Mouse (Mus musculus): ENCODE measurements around the gene Hoxd1. TPM values are rescaled to one million over a fixed set of nuclear protein-coding genes. Genes with fewer than 3 reads are reported as not detected.

The Hoxd1 gene
- polyA plus RNA-seq, 1 experiment from 2014 or later, result 11.9 TPM

DNA sequence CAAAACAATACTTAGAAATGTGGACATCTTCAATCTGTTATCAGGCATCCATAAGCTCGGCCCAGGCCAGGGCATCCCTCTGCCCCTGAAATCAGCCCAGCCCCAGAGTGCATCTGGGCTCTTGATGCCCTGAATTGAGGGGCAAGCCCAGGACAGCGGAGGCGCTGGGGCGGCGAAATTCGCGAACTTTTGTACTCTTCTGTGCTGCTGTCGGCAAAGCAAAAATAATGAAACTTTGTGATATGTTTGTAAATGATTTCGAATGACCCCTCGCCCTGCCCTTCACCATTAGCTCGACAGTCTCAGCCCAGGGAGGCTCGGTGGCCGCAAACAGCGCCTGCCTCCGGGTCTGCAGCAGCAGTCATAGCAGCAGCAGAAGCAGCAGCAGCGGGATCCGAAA lies 37.6 kb upstream of the Hoxd1 start:
- 1% methylated on average over 17 of the region's 17 CpGs for WGBS
- no peak for ATAC-seq (ENCODE audit: insufficient number of reproducible peaks, insufficient read depth, low FRiP score, low TSS enrichment)
- Histone ChIP-seq H3K9ac (no peak overlapping the region), H3K9me3 (no peaks in the 10 kb centered on the region), H3K4me1 (no peaks in the 10 kb centered on the region), H3K4me3 (no peak overlapping the region), H3K27ac (no peak overlapping the region), H3K27me3 (peaks cover 93% of the 10 kb centered on the region), H3K36me3 (no peaks in the 10 kb centered on the region), H3K4me2 (replicated peaks) (no peak overlapping the region)

DNA sequence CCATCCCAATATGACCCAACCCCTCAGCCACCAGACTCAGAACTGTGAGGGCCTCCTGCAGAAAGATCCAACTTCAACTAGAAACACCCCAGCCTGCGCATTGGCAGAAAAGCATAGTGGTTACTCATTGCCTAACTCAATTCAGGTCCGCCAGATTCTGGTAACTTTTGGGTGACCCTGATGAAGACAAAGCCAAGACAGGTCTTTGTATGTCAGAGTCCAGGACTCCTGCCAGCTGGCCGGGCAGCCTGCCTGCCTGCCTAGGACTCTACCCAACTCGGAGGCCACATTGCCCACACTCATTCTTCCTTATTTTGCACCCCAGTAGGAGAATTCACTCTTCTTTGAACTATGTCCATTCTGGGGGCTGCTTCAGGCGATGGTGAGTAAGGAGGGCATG lies 36.2 kb upstream of the Hoxd1 start, which contains the start of gene Gm28230:
Gene Gm28230, plus strand, starts transcription at position 178 of the 400 bp plus-strand sequence.
- peaks cover 94% of the 10 kb centered on the region for H3K27me3 ChIP-seq

DNA sequence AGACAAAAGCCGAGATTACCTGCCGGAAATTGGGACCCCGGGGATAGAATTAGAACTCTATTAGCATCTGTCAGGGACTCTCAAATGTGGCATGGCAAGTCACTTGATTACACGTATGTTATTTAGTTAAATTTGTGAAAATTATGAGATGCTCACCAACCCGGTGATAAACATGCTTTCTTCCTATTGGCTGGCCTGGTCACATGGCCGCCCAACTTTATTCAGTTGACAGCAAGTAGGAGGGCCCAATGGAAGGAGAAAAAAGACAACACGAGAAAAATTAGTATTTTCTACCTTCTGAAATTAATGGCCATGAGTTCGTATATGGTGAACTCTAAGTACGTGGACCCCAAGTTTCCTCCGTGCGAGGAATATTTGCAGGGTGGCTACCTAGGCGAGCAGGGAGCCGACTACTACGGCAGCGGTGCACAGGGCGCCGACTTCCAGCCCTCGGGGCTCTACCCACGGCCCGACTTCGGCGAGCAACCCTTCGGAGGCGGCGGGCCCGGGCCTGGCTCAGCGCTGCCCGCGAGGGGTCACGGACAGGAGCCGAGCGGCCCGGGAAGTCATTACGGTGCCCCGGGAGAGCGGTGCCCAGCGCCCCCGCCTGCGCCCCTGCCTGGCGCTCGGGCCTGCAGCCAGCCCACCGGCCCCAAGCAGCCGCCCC lies 35.7 kb upstream of the Hoxd1 start:
- under 1% methylated on average over 42 of the region's 43 CpGs for WGBS
- Histone ChIP-seq H3K27ac (no peak overlapping the region), H3K9me3 (no peaks in the 10 kb centered on the region), H3K27me3 (peaks cover 94% of the 10 kb centered on the region), H3K4me3 (peak overlapping the region; percentile 20), H3K9ac (no peak overlapping the region; the same call in 1 of the 2 replicates), H3K36me3 (no peaks in the 10 kb centered on the region), H3K4me1 (no peaks in the 10 kb centered on the region), H3K4me2 (replicated peaks) (peak overlapping the region; percentile 40)
- ATAC-seq (ENCODE audit: insufficient number of reproducible peaks, insufficient read depth, low FRiP score, low TSS enrichment), result no peak

More for the DNA sequence above, 36.2 kb upstream of the Hoxd1 start, which contains the start of gene Gm28230:
- Histone ChIP-seq H3K4me2 (replicated peaks) (peak within 1 kb of the TSS; percentile 40), H3K9ac (no peak within 1 kb of the TSS; the same call in 1 of the 2 replicates), H3K9me3 (no peaks in the 10 kb centered on the region), H3K4me1 (no peaks in the 10 kb centered on the region), H3K4me3 (peak within 1 kb of the TSS; percentile 20), H3K36me3 (no peaks in the 10 kb centered on the region), H3K27ac (no peak within 1 kb of the TSS)
- ATAC-seq (ENCODE audit: insufficient number of reproducible peaks, insufficient read depth, low FRiP score, low TSS enrichment), result no peak
- WGBS, result 2% methylated on average over 5 of the region's 5 CpGs

DNA sequence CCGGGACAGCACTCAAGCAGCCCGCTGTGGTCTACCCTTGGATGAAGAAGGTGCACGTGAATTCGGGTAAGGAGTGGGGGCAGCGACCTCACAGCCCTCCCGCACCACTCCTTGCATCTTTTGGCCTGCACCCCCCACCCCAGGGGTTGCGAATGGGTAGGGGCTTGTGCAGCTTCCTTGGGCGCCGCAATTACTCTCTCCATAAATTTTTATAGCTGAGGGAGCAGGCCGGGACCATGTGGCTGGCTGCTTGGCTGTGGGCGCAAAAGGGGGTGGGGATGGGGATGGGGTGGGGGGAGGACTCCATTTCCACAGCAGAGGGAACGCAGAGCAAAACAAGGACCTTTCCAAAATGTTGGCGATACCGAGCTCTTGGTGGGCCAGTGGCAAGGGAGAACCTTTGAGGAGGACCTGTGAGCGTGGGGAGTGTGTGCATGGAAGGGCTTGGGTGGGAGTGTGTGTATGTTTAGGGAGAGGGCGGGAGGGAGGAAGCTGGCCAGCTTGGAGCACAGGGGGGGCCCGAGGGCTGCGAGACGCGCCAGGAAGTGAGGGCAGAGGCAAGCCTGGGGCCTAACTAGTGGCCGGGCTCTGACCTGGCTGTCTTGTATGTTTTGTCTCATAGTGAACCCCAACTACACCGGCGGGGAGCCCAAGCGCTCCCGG lies 35.0 kb upstream of the Hoxd1 start:
- Histone ChIP-seq H3K4me2 (replicated peaks) (peak overlapping the region; percentile 40), H3K4me1 (no peaks in the 10 kb centered on the region), H3K4me3 (peak overlapping the region; percentile 20), H3K27me3 (peaks cover 95% of the 10 kb centered on the region), H3K9ac (no peak overlapping the region; the same call in 1 of the 2 replicates), H3K36me3 (no peaks in the 10 kb centered on the region), H3K9me3 (no peaks in the 10 kb centered on the region), H3K27ac (no peak overlapping the region)
- no peak for ATAC-seq (ENCODE audit: insufficient number of reproducible peaks, insufficient read depth, low FRiP score, low TSS enrichment)
- 1% methylated on average over 25 of the region's 25 CpGs for WGBS

DNA sequence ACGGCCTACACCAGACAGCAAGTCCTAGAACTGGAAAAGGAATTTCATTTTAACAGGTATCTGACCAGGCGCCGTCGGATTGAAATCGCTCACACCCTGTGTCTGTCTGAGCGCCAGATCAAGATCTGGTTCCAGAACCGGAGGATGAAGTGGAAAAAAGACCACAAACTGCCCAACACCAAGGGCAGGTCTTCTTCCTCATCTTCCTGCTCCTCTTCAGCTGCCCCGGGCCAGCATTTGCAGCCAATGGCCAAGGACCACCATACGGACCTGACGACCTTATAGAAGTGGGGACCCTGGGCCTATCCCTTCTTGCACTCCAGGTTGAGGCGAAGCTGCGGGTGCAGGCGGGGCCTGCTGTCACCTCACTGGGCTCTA lies 34.5 kb upstream of the Hoxd1 start:
- H3K9me3 ChIP-seq, result no peaks in the 10 kb centered on the region
- no peak overlapping the region for H3K9ac ChIP-seq
- no peak overlapping the region for H3K27ac ChIP-seq
- WGBS, result 2% methylated on average over 13 of the region's 13 CpGs
- no peak for ATAC-seq (ENCODE audit: insufficient number of reproducible peaks, insufficient read depth, low FRiP score, low TSS enrichment)
- H3K4me2 ChIP-seq (replicated peaks), result no peak overlapping the region
- H3K27me3 ChIP-seq, result peaks cover 95% of the 10 kb centered on the region
- H3K36me3 ChIP-seq, result no peaks in the 10 kb centered on the region
- H3K4me3 ChIP-seq, result 0 out of 2 replicates have a peak overlapping the region, but pooled peaks have one; percentile 20
- H3K4me1 ChIP-seq, result no peaks in the 10 kb centered on the region

DNA sequence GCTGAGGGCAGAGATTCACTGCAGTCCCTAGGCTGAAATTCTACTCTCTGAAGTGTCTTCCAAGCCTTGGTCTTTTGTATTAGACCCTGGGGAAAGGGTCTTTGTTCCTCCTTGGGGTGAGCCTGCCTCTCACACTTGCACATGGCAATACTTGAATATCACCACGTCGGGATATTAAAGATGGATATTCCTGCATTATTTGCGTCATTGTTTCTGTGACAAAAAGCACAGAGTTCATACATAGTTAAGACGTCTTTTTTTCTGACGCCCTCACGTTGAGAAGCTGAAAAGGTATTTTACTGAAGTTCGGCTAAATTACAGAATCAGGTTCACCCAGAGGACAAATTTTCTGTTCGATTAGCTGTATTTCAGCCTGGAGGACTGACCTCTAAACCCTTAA lies 32.4 kb upstream of the Hoxd1 start:
- Histone ChIP-seq H3K9ac (no peak overlapping the region), H3K4me1 (no peaks in the 10 kb centered on the region), H3K27me3 (peaks cover 92% of the 10 kb centered on the region), H3K4me3 (no peak overlapping the region), H3K4me2 (replicated peaks) (no peak overlapping the region), H3K9me3 (no peaks in the 10 kb centered on the region), H3K27ac (no peak overlapping the region), H3K36me3 (no peaks in the 10 kb centered on the region)
- no peak for ATAC-seq (ENCODE audit: insufficient number of reproducible peaks, insufficient read depth, low FRiP score, low TSS enrichment)
- 5% methylated on average over 8 of the region's 8 CpGs for WGBS

DNA sequence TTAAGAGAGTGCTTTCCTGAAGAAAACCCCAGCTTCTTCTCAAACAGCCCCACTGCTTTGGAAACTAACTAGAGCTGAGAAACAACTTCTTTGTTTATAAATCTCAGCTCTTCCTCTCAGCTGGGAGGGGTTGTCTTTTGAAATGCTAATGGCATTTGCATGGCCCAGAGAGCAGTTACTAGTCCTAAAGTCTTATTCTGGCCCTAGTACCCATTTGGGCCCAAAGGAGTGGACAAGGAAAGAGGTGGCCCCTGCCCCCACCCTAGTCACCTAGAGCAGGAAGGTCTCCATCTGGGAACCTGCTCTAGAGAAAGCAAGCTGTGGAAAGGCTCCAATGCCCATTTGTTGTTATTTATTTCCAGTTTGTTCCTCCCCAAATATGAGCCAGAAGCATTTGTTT lies 31.7 kb upstream of the Hoxd1 start:
- Histone ChIP-seq H3K4me1 (no peaks in the 10 kb centered on the region), H3K36me3 (no peaks in the 10 kb centered on the region), H3K9me3 (no peaks in the 10 kb centered on the region), H3K4me2 (replicated peaks) (no peak overlapping the region), H3K27me3 (peaks cover 93% of the 10 kb centered on the region), H3K4me3 (no peak overlapping the region), H3K27ac (no peak overlapping the region), H3K9ac (no peak overlapping the region)
- ATAC-seq (ENCODE audit: insufficient number of reproducible peaks, insufficient read depth, low FRiP score, low TSS enrichment), result no peak

DNA sequence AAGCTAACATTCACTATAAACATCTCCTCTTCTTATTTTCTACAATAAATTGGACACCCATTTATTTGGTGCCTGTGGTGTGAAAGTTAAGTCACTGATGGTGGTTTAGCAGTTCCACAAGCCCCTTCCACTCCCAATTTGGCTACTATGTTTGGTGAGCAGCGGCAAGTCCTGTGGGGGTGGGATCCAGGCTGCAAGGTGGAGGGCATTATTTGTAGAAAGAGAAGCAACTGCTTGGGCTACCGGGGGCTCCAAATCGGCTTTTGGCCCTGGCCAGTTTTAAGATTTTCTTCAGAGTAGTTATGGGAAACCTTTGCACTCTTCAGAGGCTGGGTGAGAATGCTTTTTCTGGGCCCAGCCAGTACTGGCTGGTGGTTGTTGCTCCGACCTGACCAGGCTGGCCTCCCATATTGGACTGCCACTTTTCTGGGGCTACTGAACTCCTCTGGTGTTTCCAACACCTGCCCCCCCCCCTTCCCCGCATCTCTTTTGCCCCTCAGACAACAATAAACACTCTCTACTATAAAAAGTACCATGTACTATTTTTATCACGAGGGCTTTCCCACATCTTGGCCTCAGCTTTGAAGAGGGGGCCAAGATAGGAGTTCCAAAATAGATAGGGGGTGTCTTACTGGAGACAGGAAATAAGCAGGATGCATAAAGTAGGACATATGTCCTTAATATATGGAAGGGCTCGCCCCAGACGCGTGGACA lies 30.8 kb upstream of the Hoxd1 start:
- Histone ChIP-seq H3K4me2 (replicated peaks) (no peak overlapping the region), H3K4me3 (no peak overlapping the region), H3K27me3 (peaks cover 93% of the 10 kb centered on the region)

DNA sequence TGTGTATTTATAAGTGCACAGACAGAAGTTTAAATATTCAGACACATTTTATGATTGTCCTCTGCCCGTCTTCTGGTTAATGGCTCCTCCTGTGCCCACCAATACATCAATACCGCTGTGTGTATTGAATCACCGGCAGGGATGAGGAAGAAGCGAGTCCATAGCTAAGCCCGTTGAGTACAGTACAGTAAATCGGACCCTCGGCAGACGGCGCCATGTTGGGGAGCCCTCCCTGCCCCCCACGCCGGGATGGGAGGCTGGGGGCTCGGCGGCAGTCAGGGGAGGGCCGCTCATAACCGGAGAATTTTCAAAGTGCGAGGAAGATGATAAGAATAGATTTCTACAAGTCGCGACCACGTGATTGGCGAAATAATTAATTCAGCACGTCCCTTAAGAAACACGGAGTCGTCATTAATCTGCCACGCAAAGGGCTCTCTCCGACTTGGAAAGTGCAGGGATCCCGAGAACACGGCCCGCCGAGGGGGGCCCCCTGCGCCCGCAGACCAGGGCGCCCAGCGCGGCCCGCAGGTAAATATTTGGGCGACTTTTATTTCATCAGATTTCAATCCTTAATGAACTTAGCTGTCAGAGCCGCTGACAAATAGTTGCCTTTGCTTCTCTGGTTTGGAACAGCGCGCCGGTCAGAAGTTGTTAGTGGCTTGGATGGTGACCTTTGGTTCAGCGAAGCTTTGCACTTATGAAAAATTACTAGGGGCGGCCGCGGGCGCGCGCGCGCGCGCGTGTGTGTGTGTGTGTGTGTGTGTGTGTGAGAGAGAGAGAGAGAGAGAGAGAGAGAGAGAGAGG lies 30.1 kb upstream of the Hoxd1 start:
- H3K9me3 ChIP-seq, result no peaks in the 10 kb centered on the region
- no peak overlapping the region for H3K9ac ChIP-seq
- no peak overlapping the region for H3K4me3 ChIP-seq
- WGBS, result under 1% methylated on average over 52 of the region's 52 CpGs
- no peak overlapping the region for H3K4me2 ChIP-seq (replicated peaks)
- H3K4me1 ChIP-seq, result no peaks in the 10 kb centered on the region
- H3K36me3 ChIP-seq, result no peaks in the 10 kb centered on the region
- no peak overlapping the region for H3K27ac ChIP-seq
- ATAC-seq (ENCODE audit: insufficient number of reproducible peaks, insufficient read depth, low FRiP score, low TSS enrichment), result no peak
- peaks cover 93% of the 10 kb centered on the region for H3K27me3 ChIP-seq

More for the DNA sequence above, 30.8 kb upstream of the Hoxd1 start:
- Histone ChIP-seq H3K4me1 (no peaks in the 10 kb centered on the region), H3K9me3 (no peaks in the 10 kb centered on the region), H3K9ac (no peak overlapping the region), H3K36me3 (no peaks in the 10 kb centered on the region), H3K27ac (no peak overlapping the region)
- WGBS, result 1% methylated on average over 9 of the region's 9 CpGs
- no peak for ATAC-seq (ENCODE audit: insufficient number of reproducible peaks, insufficient read depth, low FRiP score, low TSS enrichment)

DNA sequence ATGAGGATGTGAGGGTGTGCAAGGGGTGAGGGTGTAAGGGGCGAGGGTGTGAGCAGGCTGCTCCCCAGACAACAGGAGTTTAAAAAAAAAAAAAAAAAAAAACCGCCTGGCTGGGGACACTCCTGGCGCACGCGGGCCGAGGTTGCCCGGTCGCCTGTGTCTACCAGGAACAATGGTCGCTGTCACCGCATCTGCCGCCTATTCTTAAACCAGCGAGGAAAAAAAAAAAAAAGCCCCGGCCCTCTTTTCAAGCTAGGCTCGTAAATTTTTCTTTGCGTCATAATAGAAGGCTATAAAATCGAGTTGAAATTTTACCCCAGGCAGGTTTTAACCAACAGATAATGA lies 29.5 kb upstream of the Hoxd1 start:
- H3K27ac ChIP-seq, result no peak overlapping the region
- no peaks in the 10 kb centered on the region for H3K36me3 ChIP-seq
- no peak overlapping the region for H3K4me2 ChIP-seq (replicated peaks)
- H3K4me3 ChIP-seq, result no peak overlapping the region
- peaks cover 93% of the 10 kb centered on the region for H3K27me3 ChIP-seq
- no peaks in the 10 kb centered on the region for H3K4me1 ChIP-seq
- 0% methylated on average over 14 of the region's 16 CpGs for WGBS
- H3K9ac ChIP-seq, result no peak overlapping the region
- no peak for ATAC-seq (ENCODE audit: insufficient number of reproducible peaks, insufficient read depth, low FRiP score, low TSS enrichment)
- H3K9me3 ChIP-seq, result no peaks in the 10 kb centered on the region

DNA sequence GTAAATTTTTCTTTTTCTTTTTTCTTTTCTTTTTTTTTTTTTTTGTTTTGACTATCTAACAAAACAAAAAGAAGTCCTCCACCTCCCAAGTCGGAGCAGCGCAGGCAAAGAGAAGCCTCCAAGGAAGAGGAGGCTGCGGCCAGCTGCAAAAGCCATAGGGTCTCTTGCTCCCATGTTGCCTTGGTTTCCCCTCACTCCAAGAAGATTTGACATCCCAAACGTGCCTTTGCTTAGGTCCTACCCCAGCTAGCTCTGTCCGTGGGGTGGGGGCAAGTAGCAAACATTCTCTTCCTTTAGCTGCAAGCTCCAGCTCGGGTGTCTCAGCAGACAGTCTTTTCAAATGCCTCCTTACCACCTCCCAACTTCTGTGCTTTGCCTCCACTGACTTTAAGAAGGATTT lies 29.0 kb upstream of the Hoxd1 start:
- WGBS, result 1% methylated on average over 6 of the region's 6 CpGs

More for the DNA sequence above, 29.0 kb upstream of the Hoxd1 start:
- ATAC-seq (ENCODE audit: insufficient number of reproducible peaks, insufficient read depth, low FRiP score, low TSS enrichment), result no peak
- Histone ChIP-seq H3K9ac (no peak overlapping the region), H3K4me2 (replicated peaks) (no peak overlapping the region), H3K27me3 (peaks cover 93% of the 10 kb centered on the region), H3K4me1 (no peaks in the 10 kb centered on the region), H3K4me3 (no peak overlapping the region), H3K36me3 (no peaks in the 10 kb centered on the region), H3K27ac (no peak overlapping the region), H3K9me3 (no peaks in the 10 kb centered on the region)
